Mouse (Mus musculus) limb, embryonic 15.5 days (tissue): ENCODE measurements around the gene Slc25a39. TPM values are rescaled to one million over a fixed set of nuclear protein-coding genes. Genes with fewer than 3 reads are reported as not detected.
"Not testable (repeated sequence)": the region's sequence is repeated elsewhere in the genome, so short reads cannot be mapped to it uniquely, and the experiment has no call there.

ENCODE experiments used
- ATAC-seq: fragments of 200-750 bp; cut with Nextera tagmentation; 2 replicates; pipeline ENCODE4 v1.8.0; 2017; ENCODE audit warnings: low read depth, moderate TSS enrichment; ENCODE audit not compliant: insufficient number of reproducible peaks, low FRiP score, low TSS enrichment
- H3K27ac ChIP-seq: fragments of 300-500 bp; sonication (generic); 2 replicates; pipeline ENCODE4 v1.5.1; 2015; ENCODE audit warnings: moderate library complexity, mild to moderate bottlenecking, inconsistent platforms
- H3K27me3 ChIP-seq: fragments of 300-500 bp; sonication (generic); 2 replicates; pipeline ENCODE4 v1.6.1; 2015; ENCODE audit warnings: inconsistent platforms
- H3K36me3 ChIP-seq: fragments of 300-500 bp; sonication (generic); 2 replicates; pipeline ENCODE4 v1.6.1; 2015; ENCODE audit warnings: inconsistent platforms
- H3K4me1 ChIP-seq: fragments of 300-500 bp; sonication (generic); 2 replicates; pipeline ENCODE4 v1.6.1; 2015; ENCODE audit warnings: inconsistent platforms
- H3K4me2 ChIP-seq: fragments of 300-500 bp; sonication (generic); 2 replicates; pipeline ENCODE4 v1.6.1; 2015; ENCODE audit warnings: mild to moderate bottlenecking, inconsistent platforms
- H3K4me3 ChIP-seq: fragments of 300-500 bp; sonication (generic); 2 replicates; pipeline ENCODE4 v1.5.1; 2015; ENCODE audit warnings: mild to moderate bottlenecking, inconsistent platforms
- H3K9ac ChIP-seq: fragments of 300-500 bp; sonication (generic); 2 replicates; pipeline ENCODE4 v1.6.1; 2015; ENCODE audit warnings: inconsistent platforms
- H3K9me3 ChIP-seq: fragments of 300-500 bp; sonication (generic); 2 replicates; pipeline ENCODE4 v1.6.1; 2016; ENCODE audit warnings: inconsistent platforms
- WGBS: fragments of 180-500 bp; shearing (Covaris S2); methylation state at CpG from one replicate; pipeline ENCODE4 v1.1.7; 2015; 5-methylcytosine and 5-hydroxymethylcytosine counted together
- polyA plus RNA-seq: library from polyadenylated mRNA; unstranded; fragments of >200 nt; fragmentation: Nextera tagmentation; extraction: Ambion mirVana; gene quantifications from 2 replicates; pipeline ENCODE4 v1.2.1, GENCODE M21; 2015

Gene Slc25a39
- polyA plus RNA-seq, 1 experiment from 2014 or later, result 184 TPM

GRCm38 (mm10) chr11:102425555-102426316 is 18.0 kb upstream of the Slc25a39 start:
- no peak overlapping the region for H3K9ac ChIP-seq
- H3K4me1 ChIP-seq, result peaks cover 8% of the 10 kb centered on the region
- no peak for ATAC-seq
- H3K4me3 ChIP-seq, result no peak overlapping the region
- 78% methylated on average over 8 of the region's 8 CpGs for WGBS
- H3K27me3 ChIP-seq, result no peaks in the 10 kb centered on the region; the same call in 1 of the 2 replicates
- no peak overlapping the region for H3K27ac ChIP-seq
- no peaks in the 10 kb centered on the region for H3K9me3 ChIP-seq
- no peaks in the 10 kb centered on the region for H3K36me3 ChIP-seq
- H3K4me2 ChIP-seq, result no peak overlapping the region

- no peak overlapping the region for H3K4me2 ChIP-seq
- 73% methylated on average over 6 of the region's 6 CpGs for WGBS
- H3K27me3 ChIP-seq, result no peaks in the 10 kb centered on the region; the same call in 1 of the 2 replicates
- H3K4me1 ChIP-seq, result peaks cover 5% of the 10 kb centered on the region
- no peak overlapping the region for H3K27ac ChIP-seq
- H3K9me3 ChIP-seq, result no peaks in the 10 kb centered on the region
- no peak overlapping the region for H3K4me3 ChIP-seq
- H3K36me3 ChIP-seq, result no peaks in the 10 kb centered on the region
- ATAC-seq, result no peak
- no peak overlapping the region for H3K9ac ChIP-seq
Observed at GRCm38 (mm10) chr11:102424666-102425065, 16.9 kb upstream of the Slc25a39 start.

DNA sequence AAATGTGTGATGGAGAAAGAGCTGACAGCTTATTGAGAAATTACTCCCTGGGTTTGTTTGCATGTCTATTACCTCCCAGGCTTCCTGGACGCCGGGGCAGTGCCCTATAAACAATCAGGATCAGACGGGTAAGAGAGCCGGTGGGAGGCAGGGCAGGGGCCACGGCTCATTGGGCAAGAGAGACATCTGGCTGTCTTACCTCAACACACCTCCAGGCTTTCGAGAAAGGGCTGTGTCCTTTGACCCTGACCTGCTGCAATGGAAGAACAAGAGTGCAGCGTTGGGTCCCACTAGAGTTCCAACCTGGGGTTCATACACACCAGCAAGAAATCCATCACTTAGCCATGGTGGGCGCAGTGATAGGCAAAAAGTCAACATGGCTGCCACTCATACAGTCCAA is 13.8 kb upstream of the Slc25a39 start:
- Histone ChIP-seq H3K9ac (no peak overlapping the region), H3K4me3 (no peak overlapping the region), H3K4me1 (no peaks in the 10 kb centered on the region), H3K27ac (no peak overlapping the region), H3K9me3 (no peaks in the 10 kb centered on the region), H3K36me3 (no peaks in the 10 kb centered on the region), H3K27me3 (no peaks in the 10 kb centered on the region), H3K4me2 (no peak overlapping the region)
- 52% methylated on average over 8 of the region's 8 CpGs for WGBS
- no peak for ATAC-seq

DNA sequence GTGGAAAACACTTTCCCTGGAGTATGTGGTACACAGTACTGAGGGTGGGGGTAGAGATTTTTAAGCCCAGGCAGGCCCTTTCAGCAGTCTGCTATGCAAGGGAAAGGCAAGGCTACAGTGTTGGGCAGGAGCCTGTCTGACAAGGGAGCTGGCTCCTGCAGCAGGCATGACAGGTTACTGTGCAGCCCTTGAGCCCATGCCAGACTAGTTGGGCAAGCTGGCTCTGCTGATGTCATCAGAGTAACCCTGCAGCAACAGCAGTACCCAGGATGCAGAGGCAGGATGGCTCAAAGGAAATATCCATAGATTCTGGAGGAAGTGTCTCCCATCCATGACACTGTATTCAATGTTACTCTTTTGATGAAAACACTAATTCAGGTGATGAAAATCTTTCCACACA is 11.1 kb upstream of the Slc25a39 start:
- Histone ChIP-seq H3K4me1 (no peaks in the 10 kb centered on the region), H3K27me3 (no peaks in the 10 kb centered on the region), H3K27ac (no peak overlapping the region), H3K9ac (no peak overlapping the region), H3K4me2 (no peak overlapping the region), H3K4me3 (no peak overlapping the region), H3K36me3 (no peaks in the 10 kb centered on the region), H3K9me3 (no peaks in the 10 kb centered on the region)
- ATAC-seq, result no peak

- no peaks in the 10 kb centered on the region for H3K9me3 ChIP-seq
- H3K36me3 ChIP-seq, result no peaks in the 10 kb centered on the region
- no peak overlapping the region for H3K9ac ChIP-seq
- H3K4me3 ChIP-seq, result no peak overlapping the region
- H3K4me1 ChIP-seq, result no peaks in the 10 kb centered on the region
- H3K4me2 ChIP-seq, result no peak overlapping the region
- H3K27me3 ChIP-seq, result no peaks in the 10 kb centered on the region
- no peak overlapping the region for H3K27ac ChIP-seq
- WGBS, result 76% methylated on average over 1 of the region's 1 CpGs
- no peak for ATAC-seq
Observed at GRCm38 (mm10) chr11:102417160-102417559, 9.4 kb upstream of the Slc25a39 start.

- Histone ChIP-seq H3K27ac (no peak overlapping the region), H3K36me3 (no peaks in the 10 kb centered on the region), H3K4me1 (0 out of 2 replicates have a peak, but pooled peaks cover 2% of the 10 kb centered on the region), H3K9me3 (no peaks in the 10 kb centered on the region), H3K9ac (no peak overlapping the region), H3K4me3 (no peak overlapping the region), H3K27me3 (no peaks in the 10 kb centered on the region), H3K4me2 (no peak overlapping the region)
- 72% methylated on average over 10 of the region's 10 CpGs for WGBS
- ATAC-seq, result no peak
Observed at GRCm38 (mm10) chr11:102415034-102415802, 7.5 kb upstream of the Slc25a39 start.

GRCm38 (mm10) chr11:102413059-102413458 is 5.3 kb upstream of the Slc25a39 start:
- WGBS, result 70% methylated on average over 8 of the region's 8 CpGs

GRCm38 (mm10) chr11:102411704-102412103 is 4.0 kb upstream of the Slc25a39 start:
- H3K4me2 ChIP-seq, result no peak overlapping the region
- H3K9ac ChIP-seq, result no peak overlapping the region

More at GRCm38 (mm10) chr11:102413059-102413458, 5.3 kb upstream of the Slc25a39 start:
- Histone ChIP-seq H3K4me3 (no peak overlapping the region), H3K4me2 (no peak overlapping the region), H3K9ac (no peak overlapping the region), H3K4me1 (0 out of 2 replicates have a peak, but pooled peaks cover 2% of the 10 kb centered on the region), H3K27me3 (no peaks in the 10 kb centered on the region), H3K36me3 (no peaks in the 10 kb centered on the region), H3K27ac (no peak overlapping the region), H3K9me3 (no peaks in the 10 kb centered on the region)
- no peak for ATAC-seq

GRCm38 (mm10) chr11:102411061-102411460 is 3.3 kb upstream of the Slc25a39 start:
- Histone ChIP-seq H3K27me3 (no peaks in the 10 kb centered on the region), H3K27ac (no peak overlapping the region), H3K9ac (no peak overlapping the region), H3K4me1 (peaks cover 10% of the 10 kb centered on the region), H3K36me3 (no peaks in the 10 kb centered on the region), H3K4me3 (no peak overlapping the region), H3K9me3 (no peaks in the 10 kb centered on the region), H3K4me2 (no peak overlapping the region)
- 69% methylated on average over 3 of the region's 3 CpGs for WGBS
- ATAC-seq, result no peak

More at GRCm38 (mm10) chr11:102411704-102412103, 4.0 kb upstream of the Slc25a39 start:
- no peak overlapping the region for H3K4me3 ChIP-seq
- WGBS, result 6% methylated on average over 11 of the region's 11 CpGs
- H3K27me3 ChIP-seq, result no peaks in the 10 kb centered on the region
- no peak for ATAC-seq
- no peaks in the 10 kb centered on the region for H3K36me3 ChIP-seq
- 0 out of 2 replicates have a peak overlapping the region, but pooled peaks have one; percentile 14 for H3K27ac ChIP-seq
- H3K4me1 ChIP-seq, result peaks cover 4% of the 10 kb centered on the region
- no peaks in the 10 kb centered on the region for H3K9me3 ChIP-seq

DNA sequence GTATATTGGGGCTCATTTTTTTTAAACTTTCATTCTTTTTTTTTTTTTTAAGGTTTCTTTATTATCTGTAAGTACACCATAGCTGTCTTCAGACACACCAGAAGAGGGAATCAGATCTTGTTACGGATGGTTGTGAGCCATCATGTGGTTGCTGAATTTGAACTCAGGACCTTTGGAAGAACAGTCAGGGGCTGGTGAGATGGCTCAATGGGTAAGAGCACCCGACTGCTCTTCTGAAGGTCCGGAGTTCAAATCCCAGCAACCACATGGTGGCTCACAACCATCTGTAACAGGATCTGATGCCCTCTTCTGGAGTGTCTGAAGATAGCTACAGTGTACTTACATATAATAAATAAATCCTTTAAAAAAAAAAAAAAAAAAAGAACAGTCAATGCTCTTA is 2.6 kb upstream of the Slc25a39 start:
- not testable (repeated sequence) for H3K27ac ChIP-seq, H3K4me3 ChIP-seq, ATAC-seq, H3K27me3 ChIP-seq, H3K9me3 ChIP-seq, H3K36me3 ChIP-seq, H3K9ac ChIP-seq, H3K4me2 ChIP-seq
- WGBS, result 95% methylated on average over 3 of the region's 3 CpGs
- H3K4me1 ChIP-seq, result peaks cover 18% of the 10 kb centered on the region

- 77% methylated on average over 3 of the region's 3 CpGs for WGBS
- no peaks in the 10 kb centered on the region for H3K9me3 ChIP-seq
- H3K27ac ChIP-seq, result no peak overlapping the region
- H3K4me3 ChIP-seq, result no peak overlapping the region
- no peak overlapping the region for H3K4me2 ChIP-seq
- peaks cover under 1% of the 10 kb centered on the region; the same call in 1 of the 2 replicates for H3K36me3 ChIP-seq
- ATAC-seq, result no peak
- H3K9ac ChIP-seq, result no peak overlapping the region
- peaks cover 22% of the 10 kb centered on the region for H3K4me1 ChIP-seq
- no peaks in the 10 kb centered on the region for H3K27me3 ChIP-seq
Observed at GRCm38 (mm10) chr11:102409795-102410330, 2.1 kb upstream of the Slc25a39 start.
